Mouse (Mus musculus) kidney, adult 8-10 months (tissue): Measurements from ENCODE around the gene Sorcs3.
A peak's percentile ranks its signal among the peaks of the same experiment; 100 is the strongest.

Experiments
- DNase-seq, 2 experiments: peaks; one replicate each; pipeline ENCODE4 v3.0.0; 2022

Sorcs3 gene

GRCm38 (mm10) chr19:48404774-48405495 is 199.1 kb downstream of the Sorcs3 start:
- no peak for DNase-seq

- DNase-seq: peak; percentile 76
Measured at GRCm38 (mm10) chr19:48408221-48408620, 202.4 kb downstream of the Sorcs3 start.

- no peak for DNase-seq
Measured at GRCm38 (mm10) chr19:48411332-48411731, 205.5 kb downstream of the Sorcs3 start.

- peak in 1 of 2 experiments; percentile 43 for DNase-seq
Measured at GRCm38 (mm10) chr19:48413836-48414235, 208.0 kb downstream of the Sorcs3 start.

GRCm38 (mm10) chr19:48418356-48418755 is 212.5 kb downstream of the Sorcs3 start:
- DNase-seq: no peak

GRCm38 (mm10) chr19:48429263-48429662 is 223.4 kb downstream of the Sorcs3 start:
- no peak for DNase-seq

- DNase-seq: no peak
Measured at GRCm38 (mm10) chr19:48429755-48430154, 223.9 kb downstream of the Sorcs3 start.

GRCm38 (mm10) chr19:48430328-48430727 is 224.5 kb downstream of the Sorcs3 start:
- DNase-seq: no peak

GRCm38 (mm10) chr19:48438450-48438849 is 232.6 kb downstream of the Sorcs3 start:
- DNase-seq: no peak

GRCm38 (mm10) chr19:48461141-48461540 is 255.3 kb downstream of the Sorcs3 start:
- DNase-seq: peak; percentile 28 to 35

GRCm38 (mm10) chr19:48462426-48462825 is 256.6 kb downstream of the Sorcs3 start:
- DNase-seq: no peak

- no peak for DNase-seq
Measured at GRCm38 (mm10) chr19:48463494-48463893, 257.7 kb downstream of the Sorcs3 start.

- no peak for DNase-seq
Measured at GRCm38 (mm10) chr19:48467471-48467870, 261.6 kb downstream of the Sorcs3 start.

- no peak for DNase-seq
Measured at GRCm38 (mm10) chr19:48469791-48470410, 264.1 kb downstream of the Sorcs3 start.

GRCm38 (mm10) chr19:48471927-48472326 is 266.1 kb downstream of the Sorcs3 start:
- DNase-seq: no peak

GRCm38 (mm10) chr19:48475784-48476410 is 270.1 kb downstream of the Sorcs3 start:
- no peak for DNase-seq

- DNase-seq: no peak
Measured at GRCm38 (mm10) chr19:48478864-48479263, 273.0 kb downstream of the Sorcs3 start.

- DNase-seq: no peak
Measured at GRCm38 (mm10) chr19:48482946-48483345, 277.1 kb downstream of the Sorcs3 start.

- no peak for DNase-seq
Measured at GRCm38 (mm10) chr19:48491111-48491510, 285.3 kb downstream of the Sorcs3 start.

- DNase-seq: peak in 1 of 2 experiments; percentile 5
Measured at GRCm38 (mm10) chr19:48503896-48504620, 298.2 kb downstream of the Sorcs3 start.

- DNase-seq: no peak
Measured at GRCm38 (mm10) chr19:48523803-48524202, 318.0 kb downstream of the Sorcs3 start.

- no peak for DNase-seq
Measured at GRCm38 (mm10) chr19:48524527-48525214, 318.8 kb downstream of the Sorcs3 start.

- no peak for DNase-seq
Measured at GRCm38 (mm10) chr19:48533582-48533981, 327.8 kb downstream of the Sorcs3 start.
